Mouse (Mus musculus): ENCODE data around the gene Capzb.

DNA sequence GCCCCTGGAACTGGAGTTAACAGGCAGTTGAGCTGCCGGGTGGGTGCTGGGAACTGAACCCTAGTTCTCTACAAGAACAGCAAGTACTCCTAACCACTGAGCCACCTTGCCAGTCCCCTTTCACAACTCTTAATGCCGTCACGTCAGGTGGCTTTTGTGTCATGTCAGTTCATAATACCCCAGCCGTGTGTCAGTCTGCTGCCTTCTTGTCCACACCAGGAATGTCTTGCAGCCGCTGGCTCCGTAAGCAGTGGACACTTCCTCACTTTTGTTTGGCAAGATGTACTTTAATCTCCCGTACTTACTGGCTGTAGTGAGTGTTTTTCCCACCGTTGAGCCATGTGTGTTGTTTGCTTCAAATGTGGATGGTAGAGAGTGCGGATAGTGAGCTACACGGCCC lies 20.4 kb downstream of the Capzb start:
- no peak for TF ChIP-seq CTCF (IDR thresholded peaks at IDR 0.05; ENCODE audit: insufficient read depth, low read length)
- no peak for TF ChIP-seq POLR2A (IDR thresholded peaks at IDR 0.05; ENCODE audit: borderline replicate concordance, extremely low read depth, low read depth, low read length)

Measured in lung, adult 2 months (tissue).